In genomic region chr15:99010896-99011295, GRCm38 (mm10) we compare ENCODE assay signal across 38 mouse cellular contexts. TPM values are rescaled to one million over a fixed set of nuclear protein-coding genes. Genes with fewer than 3 reads are reported as not detected.
A peak's percentile ranks its signal among the peaks of the same experiment; 100 is the strongest.
DNase-seq lines count a peak whose midpoint lies in the region; ATAC-seq lines count a peak whose summit lies in the region.
"Had no signal": no experiment of that assay in that cellular context is flagged by ENCODE, and none has a peak within 500 bp of the region (broad histone marks: within the 10 kb centered on the region; RNA-seq: fewer than 3 reads in every experiment).

No protein-coding gene starts in this region.

- no peak overlapping the region for H3K27ac ChIP-seq in heart, embryonic 12.5 days (ENCODE audit: poor library complexity, severe bottlenecking)
- H3K27ac ChIP-seq: embryonic facial prominence, embryonic 10.5 days; forebrain, embryonic 12.5 days; heart, embryonic 10.5 days; limb, embryonic 10.5 days; limb, embryonic 15.5 days; liver, embryonic 13.5 days; midbrain, embryonic 12.5 days had no signal

- WGBS in heart, embryonic 12.5 days = 86% methylated on average over 2 of the region's 2 CpGs

- peaks cover 12% of the 10 kb centered on the region for H3K4me1 ChIP-seq in heart, embryonic 12.5 days (replicated peaks)
- H3K4me1 ChIP-seq: embryonic facial prominence, embryonic 15.5 days; forebrain, embryonic 12.5 days; limb, embryonic 10.5 days; limb, embryonic 15.5 days; liver, embryonic 13.5 days; midbrain, embryonic 12.5 days had no signal

- H3K4me2 ChIP-seq in heart, embryonic 12.5 days = no peak overlapping the region
- H3K4me2 ChIP-seq: embryonic facial prominence, embryonic 15.5 days; forebrain, embryonic 12.5 days; limb, embryonic 15.5 days; liver, embryonic 13.5 days; midbrain, embryonic 12.5 days had no signal

- no peak overlapping the region for H3K9ac ChIP-seq in heart, embryonic 12.5 days
- H3K9ac ChIP-seq: embryonic facial prominence, embryonic 15.5 days; forebrain, embryonic 12.5 days; forebrain, postnatal 0 days; limb, embryonic 15.5 days; liver, embryonic 13.5 days; midbrain, embryonic 12.5 days had no signal

- no peak for ATAC-seq in heart, embryonic 12.5 days (ENCODE audit: insufficient number of reproducible peaks, low FRiP score)
- ATAC-seq: forebrain, postnatal 0 days; hindbrain, embryonic 16.5 days; lung, postnatal 0 days had no signal

- no peaks in the 10 kb centered on the region for H3K27me3 ChIP-seq in heart, embryonic 12.5 days (replicated peaks)
- H3K27me3 ChIP-seq: embryonic facial prominence, embryonic 15.5 days; forebrain, embryonic 12.5 days; limb, embryonic 15.5 days; midbrain, embryonic 12.5 days had no signal

- H3K36me3 ChIP-seq in heart, embryonic 12.5 days = no peaks in the 10 kb centered on the region
- H3K36me3 ChIP-seq: embryonic facial prominence, embryonic 10.5 days; embryonic facial prominence, embryonic 15.5 days; forebrain, embryonic 12.5 days; heart, embryonic 10.5 days; limb, embryonic 10.5 days; limb, embryonic 15.5 days; liver, embryonic 13.5 days; midbrain, embryonic 12.5 days had no signal

- intact Hi-C loops in heart, postnatal 10 days (cut with DNase I) = no loop called here

- H3K4me3 ChIP-seq in heart, embryonic 12.5 days = no peak overlapping the region
- H3K4me3 ChIP-seq: embryonic facial prominence, embryonic 10.5 days; embryonic facial prominence, embryonic 15.5 days; forebrain, embryonic 12.5 days; heart, embryonic 10.5 days; limb, embryonic 10.5 days; limb, embryonic 15.5 days; liver, embryonic 13.5 days; megakaryocyte, embryonic 14.5 days; midbrain, embryonic 12.5 days had no signal

- DNase-seq in heart, postnatal 10 days = peak; percentile 45 to 49
- DNase-seq in kidney, postnatal 14 days = peak; percentile 73
- no peak for DNase-seq in kidney, adult 18-20 months
- DNase-seq in kidney, postnatal 25 days = peak; percentile 47 to 74
- DNase-seq in B cell, adult 2 months = no peak
- DNase-seq in embryo, embryonic 10.5 days (ENCODE audit: low spot score) = no peak
- DNase-seq: adrenal gland, postnatal 36 days; cerebellum, adult 18-20 months; cerebellum, postnatal 14 days; forebrain, postnatal 0 days; layer of hippocampus, postnatal 36 days; liver, embryonic 13.5 days; lung, adult 18-20 months; lung, postnatal 4 days; thymus, postnatal 4 days had no signal

- no peaks in the 10 kb centered on the region for H3K9me3 ChIP-seq in heart, embryonic 12.5 days (replicated peaks)
- H3K9me3 ChIP-seq: embryonic facial prominence, embryonic 10.5 days; embryonic facial prominence, embryonic 15.5 days; forebrain, embryonic 12.5 days; heart, embryonic 10.5 days; limb, embryonic 10.5 days; limb, embryonic 15.5 days; liver, embryonic 13.5 days; midbrain, embryonic 12.5 days had no signal

RNA-seq across cellular contexts. Expression of gene Tuba1c, which starts 18.8 kb away (rescaled TPM):
- 10 to 100 TPM; 80.7 to 99.8 TPM for total RNA-seq in heart, postnatal 10 days (2021)
- 135 and 139 TPM in 2 replicates for polyA plus RNA-seq in heart, embryonic 12.5 days (2016; fragmentation: Nextera tagmentation; extraction: Ambion mirVana)

RNA-seq across cellular contexts. Expression of gene Prph, which starts 44.1 kb away (rescaled TPM):
- under 1 TPM; 0.27 to 0.53 TPM for total RNA-seq in heart, postnatal 10 days (2021)
- polyA plus RNA-seq in heart, embryonic 12.5 days (2016; fragmentation: Nextera tagmentation; extraction: Ambion mirVana) = 0.22 and 0.50 TPM in 2 replicates
- total RNA-seq: MEL had no signal
- polyA plus RNA-seq: limb, embryonic 10.5 days had no signal

RNA-seq across cellular contexts. Expression of gene Tuba1a, which starts 57.4 kb away (rescaled TPM):
- total RNA-seq in heart, postnatal 10 days (2021) = 100 to 1,000 TPM; 263 to 273 TPM
- 1,110 and 1,118 TPM in 2 replicates for polyA plus RNA-seq in heart, embryonic 12.5 days (2016; fragmentation: Nextera tagmentation; extraction: Ambion mirVana)

RNA-seq across cellular contexts. Expression of gene Gm49450, which starts 57.5 kb away (rescaled TPM):
- total RNA-seq in heart, postnatal 10 days (2021) = not detected
- not detected in 2 replicates for polyA plus RNA-seq in heart, embryonic 12.5 days (2016; fragmentation: Nextera tagmentation; extraction: Ambion mirVana)
- total RNA-seq: adrenal gland, adult 18-20 months; adrenal gland, postnatal 36 days; gastrocnemius, adult 8-10 months; gastrocnemius, postnatal 4 days; layer of hippocampus, postnatal 36 days; left cerebral cortex, postnatal 10 days; MEL had no signal
- polyA plus RNA-seq: embryonic facial prominence, embryonic 10.5 days; embryonic facial prominence, embryonic 15.5 days; forebrain, embryonic 12.5 days; forebrain, postnatal 0 days; heart, embryonic 10.5 days; heart, embryonic 16.5 days; hindbrain, embryonic 11.5 days; hindbrain, embryonic 16.5 days; intestine, embryonic 14.5 days; limb, embryonic 10.5 days; limb, embryonic 15.5 days; liver, embryonic 13.5 days; lung, postnatal 0 days; midbrain, embryonic 12.5 days; midbrain, postnatal 0 days; neural tube, embryonic 14.5 days; stomach, embryonic 14.5 days; thymus, postnatal 0 days had no signal

Comparison
In these comparisons a context has a peak if more than half of its experiments do, and no peak if none do; other contexts are left out.
1. DNase-seq: peak in heart, postnatal 10 days (2 of 2), kidney, postnatal 14 days (single experiment) and kidney, postnatal 25 days (2 of 2); none in kidney, adult 18-20 months (single experiment), B cell, adult 2 months (0 of 2) and embryo, embryonic 10.5 days (single experiment).